Mouse (Mus musculus) adrenal gland, postnatal 36 days (tissue): Measurements from ENCODE around the gene Sat2. TPM values are rescaled to one million over a fixed set of nuclear protein-coding genes. Genes with fewer than 3 reads are reported as not detected.

Experiments
- DNase-seq, 2 experiments: peaks; one replicate each; pipeline ENCODE4 v3.0.0; 2021; ENCODE audit warnings: mixed read lengths in 1 of 2
- long read RNA-seq, 2 experiments: library from polyadenylated mRNA; stranded (forward); transcript quantifications; one replicate each; pipeline ENCODE4 v2.0.0; 2021; ENCODE audit warnings: borderline sequencing depth in 2 of 2
- total RNA-seq, 2 experiments: library from RNA; stranded (reverse); gene quantifications; 2 replicates each; pipeline ENCODE4 v1.2.3; 2021

Gene Sat2
- 10 to 100 TPM in 1 of 2 experiments, 1 to 10 TPM in 1; 5.7 to 11.3 TPM for total RNA-seq
- long read RNA-seq, experiment 1, partial matches to known transcripts, result 0 of 7 reads
- long read RNA-seq, experiment 1, other reads (novel, unspliced or antisense), result 3 of 7 reads
- long read RNA-seq, experiment 2, partial matches to known transcripts, result 0 of 6 reads
- long read RNA-seq, experiment 2, other reads (novel, unspliced or antisense), result 3 of 6 reads

- DNase-seq, result peak; percentile 67 to 77
These were observed at the start of gene Sat2 for GRCm38 (mm10) chr11:69621571-69622268. Gene Sat2, plus strand, starts transcription at chr11:69622024.

- no peak for DNase-seq
These were observed 46.6 kb upstream of the Sat2 start for GRCm38 (mm10) chr11:69575220-69575619.

GRCm38 (mm10) chr11:69576307-69576706 is 45.5 kb upstream of the Sat2 start:
- no peak for DNase-seq

GRCm38 (mm10) chr11:69578301-69578700 is 43.5 kb upstream of the Sat2 start:
- DNase-seq, result no peak

GRCm38 (mm10) chr11:69579128-69580017 is 42.5 kb upstream of the Sat2 start:
- DNase-seq, result peak; percentile 95 to 96

GRCm38 (mm10) chr11:69580091-69580514 is 41.7 kb upstream of the Sat2 start, which contains the start of the genes Wrap53 and Trp53:
Gene Wrap53, minus strand, starts transcription at chr11:69580255.
Gene Trp53, plus strand, starts transcription at chr11:69580359.
- peak; percentile 91 to 93 for DNase-seq

- no peak for DNase-seq
These were observed 41.2 kb upstream of the Sat2 start for GRCm38 (mm10) chr11:69580572-69581146.

GRCm38 (mm10) chr11:69581147-69581688 is 40.6 kb upstream of the Sat2 start:
- peak; percentile 95 for DNase-seq

- DNase-seq, result no peak
These were observed 40.0 kb upstream of the Sat2 start for GRCm38 (mm10) chr11:69581814-69582213.

GRCm38 (mm10) chr11:69582230-69582805 is 39.5 kb upstream of the Sat2 start:
- DNase-seq, result no peak

GRCm38 (mm10) chr11:69584008-69584407 is 37.8 kb upstream of the Sat2 start:
- no peak for DNase-seq

GRCm38 (mm10) chr11:69584937-69585336 is 36.9 kb upstream of the Sat2 start:
- DNase-seq, result no peak

GRCm38 (mm10) chr11:69585718-69586325 is 36.0 kb upstream of the Sat2 start:
- no peak for DNase-seq

- DNase-seq, result no peak
These were observed 32.5 kb upstream of the Sat2 start for GRCm38 (mm10) chr11:69589207-69589834.

- DNase-seq, result no peak
These were observed 31.2 kb upstream of the Sat2 start for GRCm38 (mm10) chr11:69590622-69591021.

- no peak for DNase-seq
These were observed 30.4 kb upstream of the Sat2 start for GRCm38 (mm10) chr11:69591424-69591823.

- DNase-seq, result no peak
These were observed 29.8 kb upstream of the Sat2 start for GRCm38 (mm10) chr11:69591899-69592637.

- DNase-seq, result no peak
These were observed 29.0 kb upstream of the Sat2 start for GRCm38 (mm10) chr11:69592799-69593198.

GRCm38 (mm10) chr11:69594853-69595252 is 27.0 kb upstream of the Sat2 start:
- DNase-seq, result no peak

GRCm38 (mm10) chr11:69599436-69599835 is 22.4 kb upstream of the Sat2 start:
- no peak for DNase-seq
